28 mouse cellular contexts compared by ENCODE assay signal in genomic region chr1:157205685-157206084, GRCm38 (mm10).
"Had no signal": no experiment of that assay in that cellular context is flagged by ENCODE, and none has a peak within 500 bp of the region (broad histone marks: within the 10 kb centered on the region; RNA-seq: fewer than 3 reads in every experiment).

No protein-coding gene starts in this region.

- ATAC-seq: forebrain, embryonic 13.5 days; forebrain, embryonic 14.5 days; forebrain, embryonic 15.5 days; forebrain, embryonic 16.5 days; forebrain, postnatal 0 days had no signal

- H3K4me3 ChIP-seq: embryonic facial prominence, embryonic 10.5 days; embryonic facial prominence, embryonic 12.5 days; embryonic facial prominence, embryonic 13.5 days; embryonic facial prominence, embryonic 15.5 days; erythroblast, embryonic 14.5 days; forebrain, embryonic 10.5 days; forebrain, embryonic 12.5 days; forebrain, embryonic 13.5 days; forebrain, embryonic 15.5 days; gastrocnemius, adult 2 months; heart, adult 2 months had no signal

- DNase-seq: cerebellum, adult 8-10 months; cerebellum, adult 9-10 months; cerebellum, adult 9-11 months; cerebellum, postnatal 10 days; cerebellum, postnatal 14 days; cerebellum, postnatal 25 days; cerebellum, postnatal 36 days; embryo, embryonic 11 days; forebrain, postnatal 0 days; gastrocnemius, adult 2 months; gastrocnemius, postnatal 10 days; gastrocnemius, postnatal 14 days; gastrocnemius, postnatal 25 days; gastrocnemius, postnatal 36 days; heart, adult 11 months; heart, adult 18-20 months; heart, adult 2 months had no signal

- H3K27ac ChIP-seq: embryonic facial prominence, embryonic 10.5 days; embryonic facial prominence, embryonic 12.5 days; embryonic facial prominence, embryonic 13.5 days; embryonic facial prominence, embryonic 15.5 days; forebrain, embryonic 10.5 days; forebrain, embryonic 12.5 days; forebrain, embryonic 13.5 days; forebrain, embryonic 15.5 days; gastrocnemius, adult 2 months; heart, adult 2 months had no signal
